Mouse (Mus musculus) olfactory bulb, adult 2 months (tissue): ENCODE measurements around the gene Slc25a53.

Experiments
- CTCF ChIP-seq: fragments of 200-500 bp; IDR thresholded peaks from 2 replicates; pipeline ENCODE4 v1.5.1; 2012; ENCODE audit warnings: low read depth, mild to moderate bottlenecking, low read length, moderate library complexity; ENCODE audit not compliant: insufficient read depth
- POLR2A ChIP-seq: fragments of 200-500 bp; IDR thresholded peaks from 2 replicates; pipeline ENCODE4 v1.6.1; 2012; ENCODE audit warnings: mild to moderate bottlenecking, low read depth, low read length, moderate library complexity; ENCODE audit not compliant: insufficient read depth

DNA sequence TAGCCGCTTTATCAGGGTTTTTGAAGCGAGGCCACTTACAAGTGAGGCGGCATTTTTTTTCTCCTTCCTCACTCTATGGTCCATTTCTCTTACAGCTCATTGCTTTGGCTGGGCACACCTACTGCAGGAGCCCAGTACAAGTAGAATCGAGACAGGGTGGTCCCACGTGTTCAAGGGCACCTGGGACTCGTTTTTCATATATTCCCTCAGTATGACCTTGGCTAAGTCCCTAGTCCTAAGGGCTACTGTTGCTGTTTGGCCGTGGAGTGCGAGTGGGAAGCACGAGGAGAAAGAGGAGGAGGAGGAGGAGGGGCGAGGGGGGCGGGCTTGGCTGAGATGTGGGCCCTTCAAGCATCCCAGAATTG, 10.9 kb upstream of the Slc25a53 start:
- TF ChIP-seq POLR2A = no peak
- TF ChIP-seq CTCF = no peak
